Mouse (Mus musculus) ES-Bruce4 (cell line): ENCODE measurements around the gene Gria2. TPM values are rescaled to one million over a fixed set of nuclear protein-coding genes. Genes with fewer than 3 reads are reported as not detected.
A peak's percentile ranks its signal among the peaks of the same experiment; 100 is the strongest.

ENCODE experiments used
- H3K27ac ChIP-seq: 2 replicates; pipeline ENCODE4 v1.5.1; 2012; ENCODE audit warnings: low read length, inconsistent platforms; ENCODE audit not compliant: insufficient read depth
- H3K27me3 ChIP-seq: 2 replicates; pipeline ENCODE4 v1.6.1; 2012; ENCODE audit warnings: mild to moderate bottlenecking, low read length, inconsistent platforms; ENCODE audit not compliant: control insufficient read depth, poor library complexity, insufficient read depth, severe bottlenecking
- H3K36me3 ChIP-seq: 2 replicates; pipeline ENCODE4 v1.6.1; 2012; ENCODE audit warnings: inconsistent platforms, mild to moderate bottlenecking, low read length, moderate library complexity; ENCODE audit not compliant: control insufficient read depth, poor library complexity, insufficient read depth, severe bottlenecking
- H3K4me1 ChIP-seq: one replicate; pipeline ENCODE4 v1.8.1; 2011; ENCODE audit warnings: low read length; ENCODE audit not compliant: control insufficient read depth, insufficient read depth
- H3K4me3 ChIP-seq: 2 replicates; pipeline ENCODE4 v1.5.1; 2011; ENCODE audit warnings: low read depth, mild to moderate bottlenecking, low read length
- H3K9ac ChIP-seq: 2 replicates; pipeline ENCODE4 v1.6.1; 2012; ENCODE audit warnings: low read depth, mild to moderate bottlenecking, inconsistent platforms; ENCODE audit not compliant: poor library complexity, severe bottlenecking
- H3K9me3 ChIP-seq: replicated peaks from 2 replicates; pipeline ENCODE4 v1.6.1; 2012; ENCODE audit warnings: mild to moderate bottlenecking, low read length, inconsistent platforms; ENCODE audit not compliant: control insufficient read depth, poor library complexity, insufficient read depth, severe bottlenecking
- CTCF ChIP-seq: IDR thresholded peaks from one replicate; pipeline ENCODE4 v1.8.1; 2011; ENCODE audit warnings: low read depth, low read length
- EP300 ChIP-seq: IDR thresholded peaks from 2 replicates; pipeline ENCODE4 v1.6.1; 2011; ENCODE audit warnings: low read depth, low read length; ENCODE audit not compliant: insufficient read depth
- POLR2A ChIP-seq: IDR thresholded peaks from one replicate; pipeline ENCODE4 v1.8.1; 2011; ENCODE audit warnings: low read length; ENCODE audit not compliant: insufficient read depth
- polyA plus RNA-seq: library from polyadenylated mRNA; stranded (reverse); fragments of >200 nt; gene quantifications from 2 replicates; pipeline ENCODE4 v1.2.4, GENCODE M21; 2011; ENCODE audit warnings: low read depth; ENCODE audit not compliant: missing spikeins, insufficient read depth, insufficient read length

The Gria2 gene
- polyA plus RNA-seq, 1 experiment: not detected

GRCm38 (mm10) chr3:80801827-80802310 lies 766 bp downstream of the Gria2 start:
- H3K27ac ChIP-seq: no peak overlapping the region
- H3K36me3 ChIP-seq: no peaks in the 10 kb centered on the region
- no peak for TF ChIP-seq POLR2A
- no peak for TF ChIP-seq EP300
- TF ChIP-seq CTCF: no peak
- no peak overlapping the region for H3K4me3 ChIP-seq
- peaks cover 5% of the 10 kb centered on the region for H3K27me3 ChIP-seq
- no peaks in the 10 kb centered on the region for H3K9me3 ChIP-seq
- no peak overlapping the region for H3K9ac ChIP-seq
- H3K4me1 ChIP-seq: peaks cover 2% of the 10 kb centered on the region

GRCm38 (mm10) chr3:80800995-80801826 lies 1.4 kb downstream of the Gria2 start:
- no peaks in the 10 kb centered on the region for H3K9me3 ChIP-seq
- no peaks in the 10 kb centered on the region for H3K36me3 ChIP-seq
- peaks cover 2% of the 10 kb centered on the region for H3K4me1 ChIP-seq
- no peak overlapping the region for H3K9ac ChIP-seq
- TF ChIP-seq POLR2A (no peak), EP300 (no peak), CTCF (no peak)
- H3K27ac ChIP-seq: no peak overlapping the region
- H3K4me3 ChIP-seq: peak overlapping the region; percentile 31
- peaks cover 5% of the 10 kb centered on the region for H3K27me3 ChIP-seq

- Histone ChIP-seq H3K27me3 (peaks cover 5% of the 10 kb centered on the region), H3K4me1 (peaks cover 2% of the 10 kb centered on the region), H3K9ac (no peak overlapping the region), H3K36me3 (no peaks in the 10 kb centered on the region), H3K27ac (no peak overlapping the region), H3K4me3 (peak overlapping the region; percentile 31), H3K9me3 (no peaks in the 10 kb centered on the region)
- TF ChIP-seq EP300: no peak
Observed at GRCm38 (mm10) chr3:80800299-80800994, 2.2 kb downstream of the Gria2 start.

GRCm38 (mm10) chr3:80797935-80798334 lies 4.7 kb downstream of the Gria2 start:
- no peak overlapping the region for H3K4me3 ChIP-seq
- no peak overlapping the region for H3K27ac ChIP-seq
- peaks cover 5% of the 10 kb centered on the region for H3K27me3 ChIP-seq
- H3K4me1 ChIP-seq: peaks cover 2% of the 10 kb centered on the region
- TF ChIP-seq EP300 (no peak), POLR2A (no peak), CTCF (no peak)
- no peaks in the 10 kb centered on the region for H3K9me3 ChIP-seq
- H3K36me3 ChIP-seq: no peaks in the 10 kb centered on the region
- H3K9ac ChIP-seq: no peak overlapping the region

- TF ChIP-seq CTCF: no peak
- no peak for TF ChIP-seq POLR2A
- no peak for TF ChIP-seq EP300
- no peaks in the 10 kb centered on the region for H3K36me3 ChIP-seq
Observed at GRCm38 (mm10) chr3:80796764-80797163, 5.9 kb downstream of the Gria2 start.

GRCm38 (mm10) chr3:80795284-80795683 lies 7.4 kb downstream of the Gria2 start:
- Histone ChIP-seq H3K9ac (no peak overlapping the region), H3K9me3 (no peaks in the 10 kb centered on the region), H3K36me3 (no peaks in the 10 kb centered on the region), H3K4me1 (no peaks in the 10 kb centered on the region), H3K27ac (no peak overlapping the region), H3K4me3 (no peak overlapping the region), H3K27me3 (no peaks in the 10 kb centered on the region; the same call in none of the 2 replicates)
- TF ChIP-seq CTCF: no peak
- no peak for TF ChIP-seq POLR2A
- no peak for TF ChIP-seq EP300

More at GRCm38 (mm10) chr3:80796764-80797163, 5.9 kb downstream of the Gria2 start:
- Histone ChIP-seq H3K4me3 (no peak overlapping the region), H3K9ac (no peak overlapping the region), H3K9me3 (no peaks in the 10 kb centered on the region), H3K27me3 (peaks cover 2% of the 10 kb centered on the region), H3K27ac (no peak overlapping the region), H3K4me1 (peaks cover 2% of the 10 kb centered on the region)
